Mouse (Mus musculus): ENCODE results near the gene Hba-a2. TPM values are rescaled to one million over a fixed set of nuclear protein-coding genes. Genes with fewer than 3 reads are reported as not detected.

The Hba-a2 gene
- polyA plus RNA-seq (2017; shearing (Covaris generic)) = 81.6 TPM

DNA sequence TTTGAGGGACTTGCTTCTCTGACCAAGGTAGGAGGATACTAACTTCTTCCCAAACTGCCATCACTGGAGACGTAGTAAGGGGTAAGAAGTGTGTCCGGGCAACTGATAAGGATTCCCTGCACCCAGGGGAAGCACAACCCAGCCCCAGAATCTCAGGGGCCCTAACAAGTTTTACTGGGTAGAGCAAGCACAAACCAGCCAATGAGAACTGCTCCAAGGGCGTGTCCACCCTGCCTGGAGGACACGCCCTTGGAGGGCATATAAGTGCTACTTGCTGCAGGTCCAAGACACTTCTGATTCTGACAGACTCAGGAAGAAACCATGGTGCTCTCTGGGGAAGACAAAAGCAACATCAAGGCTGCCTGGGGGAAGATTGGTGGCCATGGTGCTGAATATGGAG lies at the start of gene Hba-a2:
TSS of gene Hba-a2 (plus strand) at position 287 of the 400 bp plus-strand sequence.

GRCm38 (mm10) chr11:32267188-32267884 lies 29.0 kb upstream of the Hba-a2 start, which contains the start of gene Nprl3:
TSS of gene Nprl3 (minus strand) at chr11:32267707.

GRCm38 (mm10) chr11:32276347-32276746 lies 19.9 kb upstream of the Hba-a2 start, which contains the start of gene Hba-x:
TSS of gene Hba-x (plus strand) at chr11:32276400.

DNA sequence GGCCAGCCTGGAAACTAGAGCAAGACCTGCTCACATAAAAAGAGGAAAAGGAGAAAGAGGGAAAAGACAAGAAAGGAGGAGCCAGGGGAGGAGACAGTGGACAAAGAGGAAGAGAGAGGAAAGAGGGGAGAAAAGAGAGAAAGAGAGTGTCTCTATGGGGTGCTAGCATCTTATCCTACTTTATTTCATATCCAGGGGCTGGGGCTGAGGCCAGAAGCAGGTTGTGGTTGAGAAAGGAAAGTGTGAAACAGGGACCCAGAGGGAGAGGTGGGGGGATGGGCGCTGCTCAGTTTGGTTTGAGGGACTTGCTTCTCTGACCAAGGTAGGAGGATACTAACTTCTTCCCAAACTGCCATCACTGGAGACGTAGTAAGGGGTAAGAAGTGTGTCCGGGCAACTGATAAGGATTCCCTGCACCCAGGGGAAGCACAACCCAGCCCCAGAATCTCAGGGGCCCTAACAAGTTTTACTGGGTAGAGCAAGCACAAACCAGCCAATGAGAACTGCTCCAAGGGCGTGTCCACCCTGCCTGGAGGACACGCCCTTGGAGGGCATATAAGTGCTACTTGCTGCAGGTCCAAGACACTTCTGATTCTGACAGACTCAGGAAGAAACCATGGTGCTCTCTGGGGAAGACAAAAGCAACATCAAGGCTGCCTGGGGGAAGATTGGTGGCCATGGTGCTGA lies 13.1 kb upstream of the Hba-a2 start, which contains the start of gene Hba-a1:
TSS of gene Hba-a1 (plus strand) at position 421 of the 687 bp plus-strand sequence.

GRCm38 (mm10) chr11:32286695-32287492 lies 9.4 kb upstream of the Hba-a2 start, which contains the start of gene Hbq1b:
TSS of gene Hbq1b (plus strand) at chr11:32286965.

DNA sequence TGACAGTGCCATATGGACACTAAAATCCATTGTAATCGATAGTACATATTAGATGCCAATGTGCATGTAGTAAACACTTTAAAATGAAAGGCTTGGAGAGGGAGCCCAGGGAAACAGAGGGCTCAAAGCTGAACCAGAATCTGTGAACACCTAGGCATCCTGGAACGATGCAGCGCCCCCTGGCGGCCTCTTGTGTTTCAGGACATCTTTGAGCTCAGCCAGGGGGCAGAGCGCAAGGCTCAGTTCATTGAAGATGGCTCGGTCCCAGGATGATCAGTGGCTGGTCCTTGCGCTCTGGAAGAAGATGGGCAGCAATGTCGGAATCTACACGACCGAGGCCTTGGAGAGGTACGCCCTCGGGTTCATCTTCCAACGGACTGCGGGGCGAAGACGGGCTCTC lies 3.6 kb downstream of the Hba-a2 start, which contains the start of gene Hbq1a:
TSS of gene Hbq1a (plus strand) at position 205 of the 400 bp plus-strand sequence.

Other genes starting within 250 kb of the Hba-a2 start
- 16.3 TPM for gene Il9r, start 96.2 kb upstream of the Hba-a2 start, polyA plus RNA-seq (2017; shearing (Covaris generic))
- gene Snrnp25, start 91.1 kb upstream of the Hba-a2 start, polyA plus RNA-seq (2017; shearing (Covaris generic)) = 55.7 TPM
- gene Rhbdf1, start 74.2 kb upstream of the Hba-a2 start, polyA plus RNA-seq (2017; shearing (Covaris generic)) = 0.58 TPM
- 41.0 TPM for gene Mpg, start 70.0 kb upstream of the Hba-a2 start, polyA plus RNA-seq (2017; shearing (Covaris generic))
- 82.0 TPM for gene Nprl3, start 28.8 kb upstream of the Hba-a2 start, polyA plus RNA-seq (2017; shearing (Covaris generic))
- not detected for gene Hba-x, start 20.1 kb upstream of the Hba-a2 start, polyA plus RNA-seq (2017; shearing (Covaris generic))
- 55.9 TPM for gene Hba-a1, start 13.0 kb upstream of the Hba-a2 start, polyA plus RNA-seq (2017; shearing (Covaris generic))
- not detected for gene Hbq1b, start 9.5 kb upstream of the Hba-a2 start, polyA plus RNA-seq (2017; shearing (Covaris generic))
- gene Hbq1a, start 3.6 kb downstream of the Hba-a2 start, polyA plus RNA-seq (2017; shearing (Covaris generic)) = not detected
- not detected for gene Sh3pxd2b, start 51.3 kb downstream of the Hba-a2 start, polyA plus RNA-seq (2017; shearing (Covaris generic))
- gene Ubtd2, start 158.9 kb downstream of the Hba-a2 start, polyA plus RNA-seq (2017; shearing (Covaris generic)) = 2.5 TPM
- 1.9 TPM for gene Efcab9, start 235.6 kb downstream of the Hba-a2 start, polyA plus RNA-seq (2017; shearing (Covaris generic))
- 342 TPM for gene Stk10, start 236.8 kb downstream of the Hba-a2 start, polyA plus RNA-seq (2017; shearing (Covaris generic))

Data from CD4-positive, CD25-positive, alpha-beta regulatory T cell, adult 9 weeks (primary cell).